Mouse (Mus musculus): ENCODE measurements around the gene Dnajb1. TPM values are rescaled to one million over a fixed set of nuclear protein-coding genes. Genes with fewer than 3 reads are reported as not detected.

Gene Dnajb1
- polyA plus RNA-seq, 1 experiment from 2014 or later: 34.3 TPM

DNA sequence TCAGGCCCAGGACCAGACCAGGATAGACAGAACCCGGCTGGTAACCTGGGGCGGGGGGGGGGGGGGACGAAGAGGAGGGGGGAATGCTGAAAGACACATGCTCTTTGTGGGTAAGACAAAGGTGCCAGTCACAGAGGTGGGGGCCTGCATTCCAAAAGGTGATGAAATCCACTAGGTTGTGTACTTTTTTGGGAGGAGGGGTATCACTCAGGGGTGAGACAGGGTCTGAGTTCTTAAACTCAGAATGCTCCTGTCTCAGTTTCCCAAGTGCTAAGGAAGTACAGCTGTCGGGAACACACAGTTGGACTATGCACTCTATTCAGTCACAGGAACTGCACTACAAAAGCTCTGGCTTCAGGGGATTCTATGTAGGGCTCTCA lies 31.5 kb upstream of the Dnajb1 start:
- TF ChIP-seq EP300 (IDR thresholded peaks at IDR 0.05) (no peak), CTCF (IDR thresholded peaks at IDR 0.05) (no peak)
- no peak overlapping the region for H3K9ac ChIP-seq (replicated peaks; ENCODE audit: low read depth)

GRCm38 (mm10) chr8:83576921-83577320 lies 31.1 kb upstream of the Dnajb1 start:
- WGBS: 54% methylated on average over 4 of the region's 4 CpGs
- ATAC-seq: no peak
- peaks cover 12% of the 10 kb centered on the region; the same call in 1 of the 2 replicates for H3K4me1 ChIP-seq (ENCODE audit: insufficient read depth, low read depth, low read length)
- no peak for DNase-seq (ENCODE audit: low spot score)
- H3K9me3 ChIP-seq (ENCODE audit: low read length): no peaks in the 10 kb centered on the region
- no peaks in the 10 kb centered on the region for H3K36me3 ChIP-seq (ENCODE audit: insufficient read depth, low read length)
- no peak for TF ChIP-seq CTCF (IDR thresholded peaks at IDR 0.05)
- no peak for TF ChIP-seq EP300 (IDR thresholded peaks at IDR 0.05)
- H3K9ac ChIP-seq (replicated peaks; ENCODE audit: low read depth): no peak overlapping the region
- H3K4me3 ChIP-seq (ENCODE audit: low read depth, low read length): no peak overlapping the region
- H3K27ac ChIP-seq (ENCODE audit: low read length): no peak overlapping the region
- no peaks in the 10 kb centered on the region for H3K27me3 ChIP-seq (replicated peaks; ENCODE audit: insufficient read depth, low read length)
- H3K4me2 ChIP-seq (replicated peaks; ENCODE audit: low read depth, low read length): no peak overlapping the region

More for the DNA sequence above, 31.5 kb upstream of the Dnajb1 start:
- Histone ChIP-seq H3K27ac (ENCODE audit: low read length) (no peak overlapping the region), H3K36me3 (ENCODE audit: insufficient read depth, low read length) (peaks cover 3% of the 10 kb centered on the region; the same call in 1 of the 2 replicates), H3K4me1 (ENCODE audit: insufficient read depth, low read depth, low read length) (peaks cover 12% of the 10 kb centered on the region; the same call in 1 of the 2 replicates), H3K27me3 (replicated peaks; ENCODE audit: insufficient read depth, low read length) (no peaks in the 10 kb centered on the region), H3K4me3 (ENCODE audit: low read depth, low read length) (no peak overlapping the region), H3K9me3 (ENCODE audit: low read length) (no peaks in the 10 kb centered on the region), H3K4me2 (replicated peaks; ENCODE audit: low read depth, low read length) (no peak overlapping the region)
- DNase-seq (ENCODE audit: low spot score) (no peak), ATAC-seq (no peak)
- WGBS: 47% methylated on average over 4 of the region's 4 CpGs

- ATAC-seq (peak; percentile 36), DNase-seq (ENCODE audit: low spot score) (no peak)
- Histone ChIP-seq H3K4me1 (ENCODE audit: insufficient read depth, low read depth, low read length) (peaks cover 12% of the 10 kb centered on the region; the same call in 1 of the 2 replicates), H3K9me3 (ENCODE audit: low read length) (no peaks in the 10 kb centered on the region), H3K27ac (ENCODE audit: low read length) (no peak overlapping the region), H3K27me3 (replicated peaks; ENCODE audit: insufficient read depth, low read length) (no peaks in the 10 kb centered on the region), H3K4me2 (replicated peaks; ENCODE audit: low read depth, low read length) (no peak overlapping the region), H3K9ac (replicated peaks; ENCODE audit: low read depth) (no peak overlapping the region), H3K4me3 (ENCODE audit: low read depth, low read length) (no peak overlapping the region), H3K36me3 (ENCODE audit: insufficient read depth, low read length) (no peaks in the 10 kb centered on the region)
- 40% methylated on average over 9 of the region's 9 CpGs for whole genome bisulfite sequencing
- TF ChIP-seq CTCF (IDR thresholded peaks at IDR 0.05) (no peak), EP300 (IDR thresholded peaks at IDR 0.05) (no peak)
Measured at GRCm38 (mm10) chr8:83577384-83577791, 30.6 kb upstream of the Dnajb1 start.

- Histone ChIP-seq H3K27ac (ENCODE audit: low read length) (no peak overlapping the region), H3K4me1 (ENCODE audit: insufficient read depth, low read depth, low read length) (peaks cover 12% of the 10 kb centered on the region; the same call in 1 of the 2 replicates), H3K27me3 (replicated peaks; ENCODE audit: insufficient read depth, low read length) (no peaks in the 10 kb centered on the region), H3K9ac (replicated peaks; ENCODE audit: low read depth) (no peak overlapping the region), H3K4me3 (ENCODE audit: low read depth, low read length) (no peak overlapping the region), H3K4me2 (replicated peaks; ENCODE audit: low read depth, low read length) (no peak overlapping the region), H3K36me3 (ENCODE audit: insufficient read depth, low read length) (no peaks in the 10 kb centered on the region), H3K9me3 (ENCODE audit: low read length) (no peaks in the 10 kb centered on the region)
- 62% methylated on average over 17 of the region's 17 CpGs for WGBS
- ATAC-seq (no peak), DNase-seq (ENCODE audit: low spot score) (no peak)
- no peak for TF ChIP-seq EP300 (IDR thresholded peaks at IDR 0.05)
- TF ChIP-seq CTCF (IDR thresholded peaks at IDR 0.05): no peak
Measured at GRCm38 (mm10) chr8:83578131-83579055, 29.6 kb upstream of the Dnajb1 start.

DNA sequence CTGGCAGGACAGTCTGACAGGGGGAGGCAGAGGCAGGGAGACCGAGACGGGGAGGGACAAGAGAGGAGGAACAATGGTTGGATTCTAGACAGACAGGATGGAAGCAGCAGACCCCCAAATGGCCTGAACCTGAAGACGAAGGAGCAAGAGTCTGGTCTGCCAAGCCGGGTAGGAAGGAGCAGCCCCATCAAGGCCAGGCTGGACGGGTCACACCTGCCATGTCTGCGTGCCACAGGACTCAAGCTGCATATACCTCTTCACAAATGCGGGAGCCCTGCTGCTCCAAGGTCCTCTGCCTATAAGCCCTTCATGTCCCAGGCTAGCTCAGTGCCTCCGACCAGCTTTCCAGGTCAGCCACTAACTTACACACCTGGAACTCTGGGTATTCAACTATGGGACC lies 28.3 kb upstream of the Dnajb1 start:
- no peak overlapping the region for H3K9ac ChIP-seq (replicated peaks; ENCODE audit: low read depth)
- ATAC-seq (no peak), DNase-seq (ENCODE audit: low spot score) (no peak)
- H3K36me3 ChIP-seq (ENCODE audit: insufficient read depth, low read length): no peaks in the 10 kb centered on the region
- no peak overlapping the region for H3K4me3 ChIP-seq (ENCODE audit: low read depth, low read length)
- no peak overlapping the region for H3K27ac ChIP-seq (ENCODE audit: low read length)
- H3K9me3 ChIP-seq (ENCODE audit: low read length): no peaks in the 10 kb centered on the region
- WGBS: 78% methylated on average over 8 of the region's 8 CpGs
- no peak for TF ChIP-seq EP300 (IDR thresholded peaks at IDR 0.05)
- no peak for TF ChIP-seq CTCF (IDR thresholded peaks at IDR 0.05)
- H3K27me3 ChIP-seq (replicated peaks; ENCODE audit: insufficient read depth, low read length): no peaks in the 10 kb centered on the region
- H3K4me2 ChIP-seq (replicated peaks; ENCODE audit: low read depth, low read length): no peak overlapping the region
- peaks cover 12% of the 10 kb centered on the region; the same call in 1 of the 2 replicates for H3K4me1 ChIP-seq (ENCODE audit: insufficient read depth, low read depth, low read length)

GRCm38 (mm10) chr8:83580826-83581225 lies 27.2 kb upstream of the Dnajb1 start:
- Histone ChIP-seq H3K4me2 (replicated peaks; ENCODE audit: low read depth, low read length) (no peak overlapping the region), H3K27ac (ENCODE audit: low read length) (no peak overlapping the region), H3K4me3 (ENCODE audit: low read depth, low read length) (no peak overlapping the region), H3K9me3 (ENCODE audit: low read length) (no peaks in the 10 kb centered on the region), H3K9ac (replicated peaks; ENCODE audit: low read depth) (no peak overlapping the region), H3K36me3 (ENCODE audit: insufficient read depth, low read length) (no peaks in the 10 kb centered on the region), H3K4me1 (ENCODE audit: insufficient read depth, low read depth, low read length) (peaks cover 12% of the 10 kb centered on the region; the same call in 1 of the 2 replicates), H3K27me3 (replicated peaks; ENCODE audit: insufficient read depth, low read length) (no peaks in the 10 kb centered on the region)
- TF ChIP-seq EP300 (IDR thresholded peaks at IDR 0.05): no peak
- no peak for TF ChIP-seq CTCF (IDR thresholded peaks at IDR 0.05)
- ATAC-seq (no peak), DNase-seq (ENCODE audit: low spot score) (no peak)
- WGBS: 80% methylated on average over 8 of the region's 8 CpGs

Measured in lung, postnatal 0 days (tissue).